Mouse (Mus musculus) macrophage (primary cell): ENCODE results near the gene Slc25a12. TPM values are rescaled to one million over a fixed set of nuclear protein-coding genes. Genes with fewer than 3 reads are reported as not detected.

ENCODE experiments used
- H3K27ac ChIP-seq: fragments of 350-480 bp; formaldehyde crosslinking; 2 replicates; pipeline ENCODE4 v1.9.0; 2021
- H3K36me3 ChIP-seq: fragments of 350-480 bp; formaldehyde crosslinking; 2 replicates; pipeline ENCODE4 v1.9.0; 2021; ENCODE audit errors: inconsistent target
- H3K4me3 ChIP-seq: fragments of 350-480 bp; formaldehyde crosslinking; 2 replicates; pipeline ENCODE4 v1.9.0; 2021; ENCODE audit errors: inconsistent target
- H3K79me2 ChIP-seq: fragments of 350-480 bp; formaldehyde crosslinking; 2 replicates; pipeline ENCODE4 v1.9.0; 2021; ENCODE audit errors: inconsistent target
- WGBS: methylation state at CpG from one replicate; pipeline ENCODE4 v1.1.7; 2026; ENCODE audit warnings: inconsistent platforms; ENCODE audit not compliant: missing documents; 5-methylcytosine and 5-hydroxymethylcytosine counted together
- polyA plus RNA-seq: library from polyadenylated mRNA; stranded (reverse); fragments of 250-400 nt; gene quantifications from 3 replicates; pipeline ENCODE4 v1.2.4, GENCODE M21; 2018; ENCODE audit warnings: inconsistent platforms

The Slc25a12 gene
- polyA plus RNA-seq, 1 experiment from 2014 or later, result 20.9 TPM

GRCm38 (mm10) chr2:71275734-71276133 is 91.8 kb downstream of the Slc25a12 start:
- Histone ChIP-seq H3K79me2 (no peaks in the 10 kb centered on the region), H3K36me3 (peaks cover 35% of the 10 kb centered on the region), H3K27ac (no peak overlapping the region), H3K4me3 (no peak overlapping the region)
- 78% methylated on average over 7 of the region's 7 CpGs for WGBS

- H3K36me3 ChIP-seq, result peaks cover 29% of the 10 kb centered on the region
Measured at GRCm38 (mm10) chr2:71273955-71274679, 93.4 kb downstream of the Slc25a12 start.

GRCm38 (mm10) chr2:71270085-71270484 is 97.5 kb downstream of the Slc25a12 start:
- H3K4me3 ChIP-seq, result no peak overlapping the region
- H3K27ac ChIP-seq, result no peak overlapping the region
- H3K36me3 ChIP-seq, result peaks cover 11% of the 10 kb centered on the region; the same call in 1 of the 2 replicates
- no peaks in the 10 kb centered on the region for H3K79me2 ChIP-seq
- 70% methylated on average over 4 of the region's 4 CpGs for WGBS

More at GRCm38 (mm10) chr2:71273955-71274679, 93.4 kb downstream of the Slc25a12 start:
- peak overlapping the region; percentile 27 for H3K4me3 ChIP-seq
- WGBS, result 7% methylated on average over 21 of the region's 23 CpGs
- no peaks in the 10 kb centered on the region for H3K79me2 ChIP-seq
- peak overlapping the region; percentile 67 for H3K27ac ChIP-seq

GRCm38 (mm10) chr2:71269332-71269731 is 98.2 kb downstream of the Slc25a12 start:
- Histone ChIP-seq H3K36me3 (peaks cover 18% of the 10 kb centered on the region), H3K79me2 (no peaks in the 10 kb centered on the region), H3K27ac (no peak overlapping the region), H3K4me3 (no peak overlapping the region)
- WGBS, result 100% methylated on average over 1 of the region's 1 CpGs

GRCm38 (mm10) chr2:71268691-71269090 is 98.9 kb downstream of the Slc25a12 start:
- Histone ChIP-seq H3K27ac (no peak overlapping the region), H3K4me3 (no peak overlapping the region), H3K36me3 (peaks cover 22% of the 10 kb centered on the region), H3K79me2 (no peaks in the 10 kb centered on the region)
- 92% methylated on average over 8 of the region's 8 CpGs for WGBS

GRCm38 (mm10) chr2:71264585-71264984 is 103.0 kb downstream of the Slc25a12 start:
- Histone ChIP-seq H3K4me3 (no peak overlapping the region), H3K27ac (no peak overlapping the region), H3K36me3 (peaks cover 57% of the 10 kb centered on the region), H3K79me2 (no peaks in the 10 kb centered on the region)
- 95% methylated on average over 20 of the region's 20 CpGs for WGBS

GRCm38 (mm10) chr2:71256581-71256980 is 111.0 kb downstream of the Slc25a12 start:
- peaks cover 77% of the 10 kb centered on the region for H3K36me3 ChIP-seq
- no peak overlapping the region for H3K27ac ChIP-seq
- WGBS, result 95% methylated on average over 7 of the region's 7 CpGs
- no peak overlapping the region for H3K4me3 ChIP-seq
- H3K79me2 ChIP-seq, result no peaks in the 10 kb centered on the region

GRCm38 (mm10) chr2:71254836-71255235 is 112.7 kb downstream of the Slc25a12 start:
- Histone ChIP-seq H3K36me3 (peaks cover 79% of the 10 kb centered on the region), H3K4me3 (no peak overlapping the region), H3K79me2 (no peaks in the 10 kb centered on the region), H3K27ac (no peak overlapping the region)
- WGBS, result 96% methylated on average over 4 of the region's 4 CpGs

- no peak overlapping the region for H3K4me3 ChIP-seq
- H3K27ac ChIP-seq, result no peak overlapping the region
- 88% methylated on average over 5 of the region's 5 CpGs for WGBS
- H3K36me3 ChIP-seq, result peaks cover 60% of the 10 kb centered on the region
- peaks cover 17% of the 10 kb centered on the region for H3K79me2 ChIP-seq
Measured at GRCm38 (mm10) chr2:71250841-71251240, 116.7 kb downstream of the Slc25a12 start.

GRCm38 (mm10) chr2:71248071-71248470 is 119.5 kb downstream of the Slc25a12 start:
- H3K4me3 ChIP-seq, result no peak overlapping the region
- peaks cover 45% of the 10 kb centered on the region for H3K79me2 ChIP-seq
- peaks cover 56% of the 10 kb centered on the region for H3K36me3 ChIP-seq
- WGBS, result 10% methylated on average over 3 of the region's 3 CpGs
- peak overlapping the region; percentile 58 for H3K27ac ChIP-seq

GRCm38 (mm10) chr2:71246096-71246495 is 121.5 kb downstream of the Slc25a12 start:
- Histone ChIP-seq H3K27ac (no peak overlapping the region), H3K4me3 (no peak overlapping the region), H3K36me3 (peaks cover 39% of the 10 kb centered on the region), H3K79me2 (peaks cover 64% of the 10 kb centered on the region)
- 97% methylated on average over 5 of the region's 5 CpGs for WGBS

- WGBS, result 94% methylated on average over 3 of the region's 3 CpGs
- Histone ChIP-seq H3K36me3 (peaks cover 36% of the 10 kb centered on the region), H3K27ac (no peak overlapping the region), H3K79me2 (peaks cover 70% of the 10 kb centered on the region), H3K4me3 (no peak overlapping the region)
Measured at GRCm38 (mm10) chr2:71245416-71245815, 122.1 kb downstream of the Slc25a12 start.

GRCm38 (mm10) chr2:71244807-71245206 is 122.7 kb downstream of the Slc25a12 start:
- Histone ChIP-seq H3K36me3 (peaks cover 30% of the 10 kb centered on the region; the same call in 1 of the 2 replicates), H3K27ac (no peak overlapping the region), H3K79me2 (peaks cover 76% of the 10 kb centered on the region), H3K4me3 (no peak overlapping the region)
- WGBS, result 92% methylated on average over 7 of the region's 7 CpGs

- Histone ChIP-seq H3K27ac (no peak overlapping the region), H3K79me2 (peaks cover 85% of the 10 kb centered on the region), H3K4me3 (no peak overlapping the region), H3K36me3 (peaks cover 28% of the 10 kb centered on the region; the same call in 1 of the 2 replicates)
- 43% methylated on average over 9 of the region's 9 CpGs for WGBS
Measured at GRCm38 (mm10) chr2:71243058-71243672, 124.4 kb downstream of the Slc25a12 start.

GRCm38 (mm10) chr2:71242180-71242579 is 125.4 kb downstream of the Slc25a12 start:
- 83% methylated on average over 3 of the region's 3 CpGs for WGBS
- H3K36me3 ChIP-seq, result peaks cover 37% of the 10 kb centered on the region
- no peak overlapping the region for H3K27ac ChIP-seq
- H3K79me2 ChIP-seq, result peaks cover 93% of the 10 kb centered on the region
- no peak overlapping the region for H3K4me3 ChIP-seq
